Mouse (Mus musculus) thymus, postnatal 4 days (tissue): Measurements from ENCODE around the gene Mcidas.

Source experiments
- DNase-seq: peaks from one replicate; pipeline ENCODE4 v3.0.0; 2021

Mcidas gene

GRCm38 (mm10) chr13:112993531-112994152, at the start of gene Mcidas:
Gene Mcidas, plus strand, starts transcription at chr13:112993845.
- DNase-seq = peak; percentile 50

DNA sequence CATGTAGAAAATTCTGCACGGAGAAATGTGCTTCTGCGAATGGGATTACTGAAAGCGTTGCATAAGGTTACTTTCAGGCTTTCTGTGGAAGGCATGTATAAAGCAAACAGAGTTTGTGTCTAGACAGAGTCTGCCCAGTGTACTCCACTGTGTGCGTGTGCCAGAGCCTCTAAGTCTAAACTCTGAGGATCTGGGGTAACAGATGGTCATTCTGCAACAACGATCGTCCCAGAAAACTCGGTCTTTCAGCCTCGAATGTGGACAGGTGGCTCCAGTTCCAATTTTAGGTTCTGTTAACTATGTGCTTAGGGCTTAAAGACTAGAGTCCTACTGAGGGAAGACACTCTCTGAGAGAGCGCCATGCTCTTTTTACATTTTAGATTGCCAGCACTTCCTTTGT, 48.3 kb upstream of the Mcidas start:
- no peak for DNase-seq

- no peak for DNase-seq
Observed at GRCm38 (mm10) chr13:112945900-112946299, 47.7 kb upstream of the Mcidas start.

DNA sequence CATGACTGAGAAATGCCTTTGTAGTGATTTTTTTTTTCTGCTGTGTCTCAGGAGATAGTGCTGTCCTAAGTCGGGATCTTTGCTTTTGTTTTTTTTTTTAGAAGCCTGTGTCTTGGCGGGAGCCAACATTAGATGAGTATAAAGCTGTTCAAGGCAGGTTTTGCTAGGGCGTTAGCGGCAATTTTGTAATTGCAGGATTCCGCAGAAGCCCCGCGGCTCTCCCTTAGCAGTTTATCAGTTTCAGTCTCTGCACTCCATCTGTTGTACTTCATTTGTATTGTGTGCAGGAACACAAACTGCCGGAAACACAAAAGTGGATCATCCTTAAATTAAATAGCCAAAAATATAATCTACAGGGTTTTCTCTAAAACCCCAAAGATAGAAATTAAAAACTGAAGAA, 39.6 kb upstream of the Mcidas start:
- DNase-seq = no peak

DNA sequence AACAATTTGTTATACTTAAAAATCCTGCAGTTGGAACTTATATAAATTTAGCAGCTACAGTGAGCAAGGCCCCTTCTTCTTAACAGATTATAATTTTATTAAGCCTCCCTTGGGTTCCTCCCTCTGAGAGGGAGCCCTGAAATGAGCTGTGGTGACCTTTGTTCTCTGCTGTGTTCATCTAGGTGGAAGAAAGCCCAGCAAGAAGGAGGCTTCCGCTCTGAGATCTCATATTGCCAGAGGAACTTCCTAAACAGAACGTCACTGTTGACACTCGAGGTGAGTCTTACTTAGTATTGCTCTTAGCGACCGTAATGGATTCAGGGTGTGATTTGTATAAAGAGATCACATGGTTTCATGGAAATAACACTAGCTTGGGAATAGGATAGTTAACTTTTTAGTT, 30.6 kb upstream of the Mcidas start:
- no peak for DNase-seq

DNA sequence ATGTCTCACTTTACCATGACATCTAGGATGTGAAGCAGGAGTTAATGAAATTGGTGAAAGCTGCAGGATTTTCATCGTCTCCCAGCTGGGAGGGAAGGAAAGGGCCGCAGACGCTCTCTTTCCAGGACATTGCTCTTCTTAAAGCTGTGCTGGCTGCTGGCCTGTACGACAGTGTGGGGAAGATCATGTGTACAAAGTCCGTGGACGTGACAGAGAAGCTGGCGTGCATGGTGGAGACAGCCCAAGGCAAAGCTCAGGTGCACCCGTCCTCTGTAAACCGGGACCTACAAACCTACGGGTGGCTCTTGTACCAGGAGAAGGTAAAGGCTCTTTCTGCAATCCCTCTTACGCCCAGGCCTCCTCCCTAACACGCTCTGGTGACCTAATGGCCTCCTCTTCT, 29.2 kb upstream of the Mcidas start:
- no peak for DNase-seq

DNA sequence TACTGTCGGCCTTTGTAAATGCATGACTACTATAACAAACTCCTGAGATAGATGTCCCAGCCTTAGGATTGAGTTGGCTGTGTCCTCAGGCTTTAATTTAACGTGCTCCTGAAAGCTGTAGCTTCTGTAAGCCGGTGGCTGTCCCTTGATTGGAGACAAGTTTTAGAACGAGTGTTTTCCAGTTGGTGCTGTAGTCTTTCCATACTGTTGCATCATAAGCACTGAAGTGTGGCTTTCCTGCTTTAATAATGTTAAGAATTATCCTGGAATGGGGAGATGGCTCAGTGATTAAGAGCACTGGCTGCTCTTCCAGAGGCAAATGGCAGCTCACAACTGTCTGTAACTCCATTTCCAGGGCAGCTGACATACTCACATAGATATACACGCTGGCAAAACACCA, 26.4 kb upstream of the Mcidas start:
- no peak for DNase-seq

GRCm38 (mm10) chr13:112976720-112977119, 16.9 kb upstream of the Mcidas start:
- DNase-seq = peak; percentile 37

DNA sequence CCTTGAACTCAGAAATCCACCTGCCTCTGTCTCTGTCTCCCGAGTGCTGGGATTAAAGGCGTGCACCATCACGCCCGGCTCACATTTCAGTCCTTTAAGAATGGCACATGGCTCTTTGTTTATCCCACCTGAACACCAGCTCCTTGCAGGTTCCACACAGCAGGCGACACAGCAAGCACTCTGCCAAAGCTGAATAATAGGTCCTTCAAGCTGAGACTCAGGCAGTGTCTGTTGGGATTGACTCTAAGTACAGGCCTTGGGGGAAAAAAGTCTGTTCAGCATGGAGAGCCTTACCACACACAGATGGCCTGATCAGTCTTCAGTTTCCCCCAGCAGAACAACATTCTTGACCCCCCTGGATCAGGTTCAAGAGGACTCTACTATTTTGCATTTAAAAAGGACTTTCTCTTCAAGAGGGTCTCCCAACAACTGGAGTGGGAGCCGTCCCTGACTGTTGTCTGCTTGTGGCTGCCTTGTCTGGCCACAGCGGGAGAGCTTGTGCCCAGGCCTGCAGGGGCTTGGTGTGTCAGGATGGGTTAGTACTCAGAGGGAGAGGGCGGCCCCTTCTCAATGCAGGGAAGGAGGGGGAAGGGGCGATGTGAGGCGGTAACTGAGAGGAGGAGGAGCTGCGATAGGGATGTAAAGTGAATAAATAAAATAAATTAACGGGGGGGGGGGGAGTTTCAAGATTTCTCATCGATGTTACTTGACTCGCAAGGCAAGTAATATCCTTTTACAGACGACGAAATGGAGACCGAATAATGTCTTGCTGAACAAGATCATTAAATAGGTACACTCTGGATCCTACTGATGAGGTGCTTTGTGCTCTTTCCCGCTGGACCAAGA, 7.8 kb upstream of the Mcidas start:
- DNase-seq = peak; percentile 25

- no peak for DNase-seq
Observed at GRCm38 (mm10) chr13:112986451-112986950, 7.1 kb upstream of the Mcidas start.

DNA sequence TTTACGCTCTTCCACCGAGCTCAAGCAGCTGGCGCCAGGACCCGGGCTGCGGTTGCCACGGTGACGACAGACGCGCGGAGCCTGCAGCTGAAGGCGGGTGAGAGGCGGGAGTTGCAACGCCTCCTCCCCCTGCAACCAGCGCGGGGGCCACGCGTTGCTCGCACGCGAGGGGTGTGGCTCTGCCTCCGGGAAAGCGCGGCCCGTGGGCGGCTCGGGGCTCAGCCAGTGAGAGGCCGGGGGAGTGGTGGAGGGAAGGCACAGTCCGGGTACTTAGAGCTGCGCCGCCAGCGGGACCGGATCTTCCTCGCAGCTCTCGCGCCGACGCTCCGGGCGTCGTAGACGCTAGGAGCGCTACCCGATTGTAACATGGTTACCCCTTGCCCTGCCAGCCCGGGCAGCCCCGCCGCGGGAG, 6.1 kb upstream of the Mcidas start, which contains the start of gene Ccno:
TSS of gene Ccno (plus strand) at position 271 of the 412 bp plus-strand sequence.
- peak; percentile 93 for DNase-seq

DNA sequence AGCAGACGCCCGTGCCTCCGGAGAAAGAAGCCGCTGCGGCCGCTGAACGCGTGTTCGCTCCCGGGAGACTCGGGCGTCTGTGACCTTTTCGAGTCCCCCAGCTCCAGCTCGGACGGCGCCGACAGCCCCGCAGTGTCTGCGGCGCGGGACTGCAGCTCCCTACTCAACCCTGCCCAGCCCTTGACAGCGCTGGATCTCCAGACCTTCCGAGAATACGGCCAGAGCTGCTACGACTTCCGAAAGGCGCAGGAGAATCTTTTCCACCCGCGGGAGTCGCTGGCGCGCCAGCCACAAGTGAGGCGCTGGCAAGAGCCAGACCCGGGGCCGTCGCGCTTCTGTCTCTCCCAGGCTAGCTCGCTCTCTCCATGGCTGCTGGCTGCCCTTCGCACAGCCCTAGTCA, 5.7 kb upstream of the Mcidas start:
- DNase-seq = no peak

GRCm38 (mm10) chr13:112988866-112989265, 4.8 kb upstream of the Mcidas start:
- peak; percentile 43 for DNase-seq

GRCm38 (mm10) chr13:112989541-112989940, 4.1 kb upstream of the Mcidas start:
- peak; percentile 39 for DNase-seq

GRCm38 (mm10) chr13:112990346-112990745, 3.3 kb upstream of the Mcidas start:
- DNase-seq = no peak

DNA sequence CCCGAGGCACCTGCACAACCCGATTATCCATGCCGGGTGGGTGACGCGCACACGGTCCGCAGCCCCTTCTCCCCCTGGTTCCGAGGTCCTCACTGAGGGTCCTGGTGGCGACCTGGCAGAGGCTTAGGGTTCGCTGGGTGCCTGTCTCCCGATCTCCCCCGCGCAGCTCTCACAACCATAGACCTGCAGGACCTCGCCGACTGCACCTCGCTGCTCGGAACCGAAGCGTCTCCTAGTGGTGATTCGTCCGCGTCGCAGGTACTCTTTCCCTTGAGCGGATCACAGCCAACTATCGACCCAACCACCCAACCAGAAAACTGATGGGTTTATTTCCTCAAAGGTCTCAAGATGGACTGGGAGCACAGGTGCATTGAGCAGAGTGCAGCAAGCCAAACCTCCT, 546 bp downstream of the Mcidas start:
- peak; percentile 82 for DNase-seq

GRCm38 (mm10) chr13:112996407-112996806, 2.8 kb downstream of the Mcidas start:
- DNase-seq = no peak

DNA sequence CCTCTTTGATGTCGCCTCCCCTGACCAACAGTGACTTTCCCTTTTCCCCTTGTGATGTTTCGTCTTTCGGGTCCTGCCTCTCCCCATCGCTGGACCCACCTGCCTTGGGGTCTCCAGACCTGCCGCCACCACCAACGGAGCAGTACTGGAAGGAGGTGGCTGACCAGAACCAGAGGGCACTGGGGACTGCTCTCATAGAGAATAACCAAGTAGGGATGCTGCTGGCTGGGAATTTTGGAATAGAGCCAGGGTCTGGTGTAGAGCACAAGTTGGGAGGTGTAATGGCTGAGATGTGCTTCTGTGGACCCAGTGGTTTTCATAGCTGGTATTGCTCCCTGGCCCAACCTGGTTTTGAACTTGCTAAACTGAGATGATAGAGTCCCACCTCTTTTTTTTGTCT, 3.7 kb downstream of the Mcidas start:
- DNase-seq = no peak

- peak; percentile 40 for DNase-seq
Observed at GRCm38 (mm10) chr13:112998427-112999201, 5.0 kb downstream of the Mcidas start.

DNA sequence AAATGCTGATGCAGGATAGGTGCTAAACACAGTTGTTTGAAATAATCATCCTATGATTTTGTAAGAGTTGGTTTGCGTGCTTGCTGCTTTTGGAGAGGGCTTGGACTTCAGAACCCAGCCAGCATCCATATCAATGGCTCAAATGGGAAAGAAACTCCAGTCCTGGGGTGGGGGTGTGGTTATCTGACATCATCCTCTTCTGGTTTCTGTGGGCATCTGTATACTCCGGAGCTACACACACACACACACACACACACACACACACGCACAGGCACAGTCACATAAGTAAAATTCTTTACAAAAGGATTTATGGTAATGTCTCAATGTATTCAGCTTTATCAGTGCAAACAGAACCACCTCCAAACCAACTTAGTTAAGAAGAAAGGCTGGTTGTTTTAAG, 6.4 kb downstream of the Mcidas start:
- no peak for DNase-seq

DNA sequence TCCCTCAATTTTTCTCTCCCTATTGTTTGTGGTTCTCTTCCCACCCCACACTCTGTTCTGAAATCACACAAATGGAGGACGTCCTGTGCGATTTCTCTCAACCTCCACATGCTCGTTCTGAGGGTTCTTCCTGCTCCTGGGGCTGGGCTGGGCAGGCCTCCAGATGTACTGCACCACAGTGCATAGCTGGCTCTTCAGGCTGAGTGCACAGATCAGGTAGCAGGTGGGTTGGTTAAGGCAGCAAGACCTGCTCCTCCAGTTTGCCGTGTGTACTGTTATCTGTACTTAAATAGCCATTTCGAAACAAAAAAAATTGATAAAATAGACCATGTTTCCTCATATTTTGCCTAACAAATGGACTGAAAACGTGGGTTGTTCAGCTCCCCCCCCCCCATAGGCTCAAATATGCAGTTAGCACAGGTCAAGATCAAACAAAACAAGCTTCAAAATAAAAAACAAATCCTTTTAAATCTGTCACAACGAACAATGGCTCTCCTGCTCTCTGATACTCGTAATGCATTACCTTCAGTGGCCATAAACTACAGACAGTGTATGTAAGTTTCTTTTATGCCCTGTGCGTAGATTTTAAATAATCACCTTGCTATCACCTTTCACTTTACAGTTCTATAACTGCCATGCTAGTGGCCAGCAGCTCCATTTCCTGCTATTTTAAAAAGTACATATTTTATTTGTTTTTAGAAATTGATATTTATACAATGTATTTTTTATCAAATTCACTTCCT, 7.1 kb downstream of the Mcidas start:
- DNase-seq = no peak

GRCm38 (mm10) chr13:113012683-113013082, 19.0 kb downstream of the Mcidas start:
- no peak for DNase-seq
